Mouse (Mus musculus): ENCODE data around the gene Hdac10.

DNA sequence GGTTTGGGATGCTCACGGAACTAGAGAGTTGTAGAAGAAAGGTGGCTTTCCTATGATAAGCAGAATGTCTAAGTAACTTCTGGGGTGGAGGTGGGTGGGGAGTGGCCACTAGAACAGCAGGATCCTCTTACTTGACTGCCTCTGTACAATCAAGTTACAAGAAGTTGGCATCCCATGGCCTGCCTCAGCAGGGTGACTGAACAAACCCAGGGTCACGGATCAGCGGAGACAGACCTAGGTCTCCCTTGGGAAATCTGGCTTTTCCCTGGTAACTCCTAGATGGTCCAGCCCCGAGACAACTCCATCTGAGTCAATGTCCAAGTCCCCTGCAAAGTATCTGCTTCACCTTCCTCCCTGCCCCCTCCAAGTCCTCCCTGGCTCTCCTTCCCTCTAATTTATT lies 19.4 kb upstream of the Hdac10 start:
- no peak for TF ChIP-seq CTCF (IDR thresholded peaks at IDR 0.05; ENCODE audit: low read depth, low read length)
- no peak for TF ChIP-seq POLR2A (IDR thresholded peaks at IDR 0.05; ENCODE audit: extremely low read depth, insufficient read depth, low read length)
